Mouse (Mus musculus) adrenal gland, adult 2 months (tissue): ENCODE data around the gene Gpr176. TPM values are rescaled to one million over a fixed set of nuclear protein-coding genes. Genes with fewer than 3 reads are reported as not detected.
A peak's percentile ranks its signal among the peaks of the same experiment; 100 is the strongest.
"Not testable (repeated sequence)": the region's sequence is repeated elsewhere in the genome, so short reads cannot be mapped to it uniquely, and the experiment has no call there.

Experiments used
- DNase-seq: peaks from one replicate; pipeline ENCODE4 v3.0.0; 2021
- polyA plus RNA-seq: library from polyadenylated mRNA; depleted of rRNA; stranded (reverse); fragments of >200 nt; gene quantifications from 2 replicates; pipeline ENCODE4 v1.2.3, GENCODE M21; 2012
- total RNA-seq, 2 experiments: library from RNA; stranded (reverse); gene quantifications; 2 replicates each; pipeline ENCODE4 v1.2.3; 2021

Gpr176 gene
- total and polyA plus RNA-seq, 3 experiments: 1.5 to 3.3 (median 3.2) TPM

GRCm38 (mm10) chr2:118301656-118302055, 71.6 kb downstream of the Gpr176 start:
- DNase-seq: no peak

GRCm38 (mm10) chr2:118301041-118301545, 72.1 kb downstream of the Gpr176 start:
- DNase-seq: no peak

GRCm38 (mm10) chr2:118299981-118300380, 73.2 kb downstream of the Gpr176 start:
- peak; percentile 57 for DNase-seq

GRCm38 (mm10) chr2:118298601-118299000, 74.6 kb downstream of the Gpr176 start:
- no peak for DNase-seq

- DNase-seq: no peak
Measured at GRCm38 (mm10) chr2:118297966-118298365, 75.3 kb downstream of the Gpr176 start.

GRCm38 (mm10) chr2:118295505-118295904, 77.7 kb downstream of the Gpr176 start:
- DNase-seq: no peak

GRCm38 (mm10) chr2:118293583-118293982, 79.6 kb downstream of the Gpr176 start:
- no peak for DNase-seq

- not testable (repeated sequence) for DNase-seq
Measured at GRCm38 (mm10) chr2:118289066-118289460, 84.2 kb downstream of the Gpr176 start.

- no peak for DNase-seq
Measured at GRCm38 (mm10) chr2:118288326-118289065, 84.7 kb downstream of the Gpr176 start.

- no peak for DNase-seq
Measured at GRCm38 (mm10) chr2:118287678-118288077, 85.5 kb downstream of the Gpr176 start.

GRCm38 (mm10) chr2:118282467-118282866, 90.8 kb downstream of the Gpr176 start:
- DNase-seq: no peak

GRCm38 (mm10) chr2:118278249-118278648, 95.0 kb downstream of the Gpr176 start:
- no peak for DNase-seq

GRCm38 (mm10) chr2:118271606-118272005, 101.6 kb downstream of the Gpr176 start:
- DNase-seq: no peak

GRCm38 (mm10) chr2:118270213-118270612, 103.0 kb downstream of the Gpr176 start:
- no peak for DNase-seq

- no peak for DNase-seq
Measured at GRCm38 (mm10) chr2:118263914-118264201, 109.4 kb downstream of the Gpr176 start.

GRCm38 (mm10) chr2:118263151-118263913, 109.9 kb downstream of the Gpr176 start:
- peak; percentile 51 for DNase-seq

GRCm38 (mm10) chr2:118262673-118263072, 110.5 kb downstream of the Gpr176 start:
- DNase-seq: no peak

GRCm38 (mm10) chr2:118259746-118260145, 113.5 kb downstream of the Gpr176 start:
- DNase-seq: no peak

GRCm38 (mm10) chr2:118257094-118257493, 116.1 kb downstream of the Gpr176 start:
- peak; percentile 11 for DNase-seq

GRCm38 (mm10) chr2:118256621-118257053, 116.6 kb downstream of the Gpr176 start, which contains the start of gene Fsip1:
TSS of gene Fsip1 (minus strand) at chr2:118256966.
- peak; percentile 93 for DNase-seq

- DNase-seq: no peak
Measured at GRCm38 (mm10) chr2:118254516-118254915, 118.7 kb downstream of the Gpr176 start.

GRCm38 (mm10) chr2:118248966-118249365, 124.3 kb downstream of the Gpr176 start:
- DNase-seq: peak; percentile 69

- no peak for DNase-seq
Measured at GRCm38 (mm10) chr2:118248016-118248415, 125.2 kb downstream of the Gpr176 start.
